Mouse (Mus musculus) ES-Bruce4 (cell line): ENCODE measurements around the gene Prkd3.

Experiments used
- CTCF ChIP-seq: IDR thresholded peaks from one replicate; pipeline ENCODE4 v1.8.1; 2011; ENCODE audit warnings: low read depth, low read length
- EP300 ChIP-seq: IDR thresholded peaks from 2 replicates; pipeline ENCODE4 v1.6.1; 2011; ENCODE audit warnings: low read depth, low read length; ENCODE audit not compliant: insufficient read depth
- POLR2A ChIP-seq: IDR thresholded peaks from one replicate; pipeline ENCODE4 v1.8.1; 2011; ENCODE audit warnings: low read length; ENCODE audit not compliant: insufficient read depth

DNA sequence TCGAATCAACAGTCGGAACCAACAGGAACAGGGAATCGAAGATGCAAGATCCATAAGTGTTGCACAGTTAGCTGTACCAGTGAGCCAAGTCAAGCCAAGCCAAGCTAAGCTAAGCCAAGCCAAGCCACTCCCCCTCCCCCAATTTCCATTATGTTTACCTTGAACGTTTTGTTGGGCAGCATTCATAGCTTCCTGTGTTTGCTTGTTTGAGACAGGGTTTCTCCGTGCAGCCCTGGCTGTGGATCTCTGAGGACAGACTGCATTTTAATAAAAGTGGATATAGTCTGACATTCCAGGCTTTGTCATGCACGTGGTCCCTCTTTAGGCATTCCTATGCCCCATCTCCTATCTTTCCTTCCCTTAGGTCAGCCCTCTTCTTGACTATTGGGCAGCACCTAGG is 104.8 kb downstream of the Prkd3 start:
- TF ChIP-seq POLR2A (no peak), CTCF (no peak), EP300 (no peak)
